Mouse (Mus musculus): Measurements from ENCODE around the gene Six5.

Six5 gene

DNA sequence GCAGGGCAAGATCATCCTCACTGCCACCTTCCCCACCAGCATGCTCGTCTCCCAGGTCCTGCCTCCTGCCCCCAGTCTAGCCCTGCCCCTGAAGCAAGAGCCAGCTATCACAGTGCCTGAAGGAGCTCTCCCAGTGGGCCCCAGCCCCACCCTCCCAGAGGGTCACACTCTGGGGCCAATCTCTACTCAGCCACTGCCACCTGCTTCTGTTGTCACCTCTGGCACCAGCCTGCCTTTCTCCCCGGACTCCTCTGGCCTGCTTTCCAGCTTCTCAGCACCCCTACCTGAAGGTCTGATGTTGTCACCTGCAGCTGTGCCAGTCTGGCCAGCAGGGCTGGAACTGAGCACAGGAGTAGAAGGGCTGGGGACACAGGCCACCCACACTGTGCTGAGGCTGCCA is 2.8 kb downstream of the Six5 start:
- no peak for DNase-seq

DNA sequence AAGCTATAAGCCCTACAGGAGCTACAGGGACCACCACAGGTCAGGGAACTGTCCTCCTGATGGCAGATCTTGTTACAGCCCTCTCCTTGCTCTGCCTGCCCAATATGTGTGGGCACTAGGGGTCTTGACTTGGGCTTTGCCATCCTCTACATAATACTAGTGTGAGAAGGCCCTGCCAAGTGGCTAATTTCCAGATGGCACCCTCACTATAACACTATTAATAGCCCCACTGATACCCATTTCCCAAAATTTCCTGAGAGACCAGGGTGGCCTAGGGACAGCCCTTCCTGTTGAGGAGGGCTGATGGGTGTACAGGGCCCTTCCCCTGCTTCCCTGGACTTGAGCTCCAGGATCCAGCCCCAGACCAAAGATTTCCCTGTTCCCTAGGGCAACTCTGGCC is 3.5 kb downstream of the Six5 start:
- DNase-seq, result no peak

DNA sequence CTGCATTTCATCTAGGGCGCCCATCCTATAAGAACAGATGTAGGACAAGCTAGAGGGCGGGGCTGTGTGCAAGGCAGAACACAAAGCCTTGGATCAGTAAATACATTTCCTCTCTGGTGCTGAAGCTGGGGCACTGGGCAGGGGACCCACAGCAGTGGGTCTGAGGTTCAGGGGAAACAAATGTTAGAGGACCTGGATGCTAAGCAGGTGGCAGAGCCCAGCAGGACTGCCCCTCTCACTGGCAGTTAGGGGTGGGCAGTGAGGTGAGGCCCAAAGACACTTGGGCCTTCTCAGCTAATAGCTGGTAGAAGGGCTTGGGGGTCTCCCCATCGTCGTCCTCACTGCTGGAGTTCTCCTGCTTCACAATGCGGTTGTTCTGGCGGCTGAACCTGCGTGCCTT is 4.4 kb downstream of the Six5 start:
- DNase-seq, result no peak

DNA sequence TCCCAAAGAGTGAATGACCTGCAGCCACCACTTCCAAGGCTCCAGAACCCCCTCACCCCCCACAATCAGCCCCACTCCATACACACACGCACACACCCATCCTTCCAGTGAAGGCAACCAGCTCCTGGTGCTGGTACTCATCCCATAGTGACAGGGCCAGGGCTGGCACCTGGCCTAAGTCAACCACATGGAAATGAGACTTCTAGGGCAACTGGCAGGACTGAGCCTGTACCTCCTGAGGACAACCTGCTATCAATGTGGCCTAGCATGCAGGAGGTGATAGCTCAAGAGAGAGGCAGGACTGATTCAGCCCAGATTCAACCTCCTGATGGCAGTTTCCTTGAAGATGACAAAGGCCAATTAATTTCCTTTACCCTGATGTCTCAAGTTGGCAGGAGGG is 5.9 kb downstream of the Six5 start:
- no peak for DNase-seq

DNA sequence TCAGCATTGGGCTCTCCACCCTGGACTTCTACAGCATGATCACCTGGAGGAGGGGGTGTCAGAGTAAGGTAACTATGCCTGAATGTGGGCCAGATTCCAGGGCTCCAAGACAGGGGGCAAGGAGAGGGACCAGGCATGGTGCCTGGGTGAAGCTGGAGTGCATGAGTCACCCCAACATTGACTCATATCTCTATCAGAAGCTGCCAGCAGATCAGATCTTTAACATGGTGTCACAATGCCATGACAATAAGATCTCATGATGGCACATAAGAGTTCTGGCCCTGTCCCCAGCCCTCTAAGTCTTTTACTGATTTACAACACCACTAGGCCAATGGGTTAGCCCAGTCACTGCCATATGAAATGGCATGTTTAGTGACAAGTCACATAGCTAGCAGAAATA is 9.3 kb downstream of the Six5 start:
- no peak for DNase-seq

DNA sequence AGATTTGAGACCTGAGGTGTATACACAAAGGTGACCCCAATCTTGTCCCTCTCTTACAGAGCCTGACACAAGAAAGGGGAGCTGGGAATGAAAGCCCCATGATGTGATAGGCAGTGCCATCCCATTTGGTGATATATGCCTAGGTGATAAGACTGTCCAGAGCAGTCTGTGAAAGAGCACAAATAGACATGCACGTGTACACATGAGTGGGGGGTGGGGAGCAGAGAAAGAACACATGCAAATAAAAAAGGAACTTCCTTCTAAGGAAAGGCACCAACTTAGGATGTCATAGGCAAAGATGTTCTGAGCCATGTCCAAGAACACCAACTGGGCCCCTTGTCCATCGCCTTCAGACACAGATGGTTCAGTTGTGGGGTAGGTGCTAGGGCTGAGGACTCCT is 10.1 kb downstream of the Six5 start:
- no peak for DNase-seq

DNA sequence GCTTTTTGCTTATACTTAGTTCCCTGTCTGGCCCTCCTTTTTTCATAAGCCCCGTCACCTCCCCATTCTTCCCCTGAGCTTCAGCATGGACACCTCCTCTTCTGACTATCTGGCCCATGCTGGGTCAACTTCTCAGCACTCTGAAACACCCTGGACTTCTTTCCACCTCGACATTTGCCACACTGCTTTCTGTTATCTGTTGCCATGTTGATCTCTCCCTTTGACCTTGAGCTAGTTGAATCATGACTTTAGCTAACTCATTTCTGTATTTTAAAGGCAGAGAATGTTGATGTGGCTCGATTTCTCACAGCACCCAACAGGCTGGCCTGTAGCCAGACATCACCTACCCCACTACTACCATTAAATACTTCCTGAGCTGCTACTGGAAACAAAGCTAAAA is 13.0 kb downstream of the Six5 start:
- no peak for DNase-seq

DNA sequence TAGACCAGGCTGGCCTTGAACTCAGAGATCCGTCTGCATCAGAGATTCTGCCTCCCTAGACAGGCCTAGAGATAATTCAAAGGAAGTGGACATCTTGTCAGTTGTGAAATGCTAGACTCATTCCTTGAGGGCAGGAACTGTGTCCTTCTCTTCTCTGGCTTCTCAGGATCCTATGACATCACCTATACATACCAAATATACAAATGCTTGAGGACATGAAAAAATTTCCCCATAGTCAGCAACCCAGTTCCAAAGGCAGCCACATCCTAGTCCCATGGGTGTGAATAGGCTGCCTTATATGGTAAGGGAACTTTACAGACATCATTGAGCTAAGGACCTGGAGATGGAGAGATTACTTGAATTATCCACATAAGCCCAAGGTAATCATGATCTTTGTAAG is 15.2 kb downstream of the Six5 start:
- no peak for DNase-seq

DNA sequence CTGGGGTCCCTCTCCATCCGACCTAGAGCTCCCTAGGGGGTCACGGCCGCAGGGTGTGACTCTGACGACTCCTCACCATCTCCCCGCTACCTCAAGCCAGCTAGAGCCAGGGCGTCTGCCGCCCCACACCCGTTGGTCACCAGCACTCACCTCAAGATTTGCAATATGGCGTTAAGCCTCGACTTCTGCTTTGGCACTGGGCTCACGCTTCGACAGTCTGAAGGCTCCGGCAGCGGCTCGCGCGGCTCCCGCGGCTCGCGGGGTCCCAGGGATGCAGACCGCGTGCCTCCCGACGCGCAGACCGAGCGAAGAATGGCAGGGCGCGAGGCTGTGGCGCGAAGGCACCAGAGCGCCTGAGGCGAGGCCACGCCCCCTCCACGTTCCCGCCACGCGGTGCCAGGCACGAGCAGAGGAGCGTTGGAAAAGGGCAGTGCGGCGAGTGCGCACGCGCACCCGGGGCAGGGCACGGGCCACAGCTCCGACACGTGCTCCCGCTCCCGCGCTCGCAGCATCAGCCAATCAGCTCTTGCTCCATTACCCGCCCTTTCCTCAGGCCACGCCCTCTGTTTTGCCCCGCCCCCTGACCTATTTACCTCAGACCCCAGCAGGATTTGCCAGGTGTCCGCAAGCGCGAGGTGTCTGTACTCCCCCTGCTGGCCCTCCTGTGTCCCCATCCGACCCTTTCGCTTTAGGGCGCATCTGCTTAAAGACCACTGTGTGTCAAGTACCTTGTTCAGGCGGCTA is 23.8 kb downstream of the Six5 start, which contains the start of gene Gm4969:
Gene Gm4969 (minus strand): TSS at position 341 of the 744 bp plus-strand sequence.
- DNase-seq, result peak; percentile 69

DNA sequence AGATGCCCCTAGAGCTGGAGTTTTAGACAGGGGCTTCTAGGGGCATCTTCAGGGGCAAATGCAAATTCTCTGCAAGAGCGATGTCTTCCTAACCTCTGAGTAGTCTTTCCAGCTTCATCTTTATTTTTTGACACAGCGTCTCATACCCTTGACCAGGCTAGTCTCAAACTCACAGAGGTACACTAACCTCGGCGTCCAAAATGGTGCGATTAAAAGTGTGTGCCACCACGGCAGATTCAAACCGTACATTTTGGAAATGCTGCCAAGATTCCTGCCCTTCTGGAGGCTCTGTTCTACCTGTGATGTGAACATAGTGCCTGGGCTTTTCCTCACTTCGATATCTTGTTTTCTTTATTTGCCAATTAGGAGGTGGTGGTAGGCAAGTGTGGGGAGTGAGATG is 24.7 kb downstream of the Six5 start:
- no peak for DNase-seq

DNA sequence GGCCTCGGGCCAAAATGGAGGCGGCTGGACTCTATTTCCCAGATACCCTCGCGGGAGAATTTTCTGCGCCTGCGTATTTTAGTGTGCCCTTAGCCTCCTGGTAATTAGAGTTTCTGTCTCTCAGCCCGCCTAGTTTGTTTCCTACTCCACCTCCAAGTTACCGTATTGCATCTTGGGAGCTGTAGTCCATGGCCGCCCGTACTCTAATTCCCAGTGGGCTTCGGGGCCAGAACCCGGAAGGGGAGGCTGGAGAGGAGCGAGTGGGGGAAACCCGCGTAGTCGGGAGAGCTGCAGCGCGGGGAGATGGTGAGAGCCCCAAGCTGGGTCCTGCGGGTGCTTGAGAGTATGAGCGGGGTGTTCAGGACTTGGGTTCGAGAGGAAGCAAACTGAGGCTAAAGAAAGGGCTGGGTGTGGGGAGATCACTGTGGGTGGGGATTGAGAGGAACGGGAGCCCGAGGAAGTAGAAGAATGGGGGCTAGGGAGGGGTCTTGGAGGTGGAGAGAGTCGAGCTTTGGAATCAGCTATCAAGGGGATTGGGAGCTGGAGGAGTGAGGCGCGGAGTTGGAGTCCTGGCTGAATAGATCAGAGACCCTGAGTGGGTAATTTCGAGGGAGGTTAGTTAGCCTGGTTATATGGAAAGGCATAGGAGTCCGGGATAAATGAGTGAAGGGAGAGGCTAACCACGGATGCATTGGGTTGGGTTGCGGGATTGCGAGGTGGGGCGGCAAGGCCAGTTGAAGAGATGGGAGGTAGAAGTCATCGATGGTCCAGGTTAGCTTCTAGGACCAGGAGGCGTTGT is 25.4 kb downstream of the Six5 start, which contains the start of gene Fbxo46:
Gene Fbxo46 (plus strand): TSS at position 229 of the 799 bp plus-strand sequence.
- peak; percentile 96 for DNase-seq

DNA sequence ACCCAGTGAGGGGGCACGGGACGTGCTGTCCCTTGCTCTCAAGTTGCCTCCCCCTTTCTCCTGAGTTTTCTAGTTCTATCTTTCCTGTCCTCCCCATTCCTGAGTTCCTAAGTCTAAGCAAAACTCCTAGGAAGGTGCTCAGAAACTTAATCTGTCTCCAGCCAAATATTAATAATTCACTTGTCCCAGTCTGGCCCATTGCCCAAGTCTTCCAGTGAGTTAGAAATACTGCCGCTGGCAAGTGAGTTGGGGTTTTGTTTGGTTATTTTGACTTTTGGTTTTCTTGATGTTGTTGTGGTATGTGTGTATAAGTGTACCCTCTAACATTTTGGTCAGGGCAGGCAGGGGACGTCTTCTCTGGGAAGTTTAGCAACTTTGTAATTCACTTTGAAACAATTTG is 27.3 kb downstream of the Six5 start:
- DNase-seq, result peak; percentile 65

DNA sequence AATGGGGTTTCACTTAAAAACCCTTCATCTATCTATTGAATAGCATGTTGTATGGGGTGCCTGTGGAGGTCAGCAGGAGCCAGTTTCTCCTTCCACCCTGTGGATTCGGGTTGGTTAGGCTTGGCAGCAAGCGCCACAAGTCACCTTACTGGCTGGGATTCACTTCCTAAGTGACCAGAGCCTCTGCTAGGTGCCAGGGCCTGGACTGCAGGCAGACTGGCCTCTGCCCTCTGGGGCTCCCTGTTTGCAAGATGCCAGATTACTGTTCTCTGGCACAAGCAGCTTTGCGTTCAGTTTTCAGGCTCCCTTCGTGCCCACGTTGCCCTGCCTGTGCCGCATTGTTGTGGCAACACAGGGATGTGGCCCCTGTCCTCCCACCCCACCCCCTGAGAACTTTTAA is 30.3 kb downstream of the Six5 start:
- DNase-seq, result no peak

DNA sequence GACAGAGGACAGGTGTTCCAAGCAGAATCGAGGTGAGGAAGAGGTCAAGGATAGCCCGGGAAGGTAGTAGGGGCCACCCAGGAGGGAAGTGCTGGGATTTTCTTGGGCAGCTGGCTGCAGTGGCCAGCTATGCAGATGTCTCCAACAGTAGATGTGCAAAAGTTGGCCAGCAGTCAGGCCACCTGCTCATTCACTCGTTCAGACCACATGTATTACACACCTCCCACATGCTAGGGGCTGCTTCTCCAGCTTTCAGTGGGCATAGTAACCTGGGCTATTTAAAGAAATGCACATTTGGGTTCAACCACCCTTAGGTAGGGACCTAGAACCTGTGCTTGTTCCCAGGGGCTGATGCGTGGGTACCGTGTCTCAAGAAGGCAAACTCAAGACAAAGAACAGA is 33.4 kb downstream of the Six5 start:
- DNase-seq, result no peak

DNA sequence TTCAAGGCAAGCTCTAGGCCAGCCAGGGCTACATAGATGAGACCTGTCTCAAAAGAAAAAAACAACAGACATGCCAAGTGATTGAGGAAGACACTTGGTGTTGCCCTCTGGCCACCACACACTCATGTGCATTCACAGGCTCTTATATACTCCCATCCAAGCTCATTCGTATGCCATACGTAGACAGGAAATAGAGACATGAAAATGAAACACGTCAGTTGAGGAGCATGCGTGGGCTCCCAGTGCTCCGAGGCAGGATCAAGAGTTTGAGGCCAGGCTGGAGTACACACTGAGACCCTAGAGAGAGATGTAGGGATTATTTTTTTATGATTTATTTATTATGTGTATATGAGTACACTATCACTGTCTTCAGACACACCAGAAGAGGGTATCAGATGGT is 35.0 kb downstream of the Six5 start:
- DNase-seq, result no peak

DNA sequence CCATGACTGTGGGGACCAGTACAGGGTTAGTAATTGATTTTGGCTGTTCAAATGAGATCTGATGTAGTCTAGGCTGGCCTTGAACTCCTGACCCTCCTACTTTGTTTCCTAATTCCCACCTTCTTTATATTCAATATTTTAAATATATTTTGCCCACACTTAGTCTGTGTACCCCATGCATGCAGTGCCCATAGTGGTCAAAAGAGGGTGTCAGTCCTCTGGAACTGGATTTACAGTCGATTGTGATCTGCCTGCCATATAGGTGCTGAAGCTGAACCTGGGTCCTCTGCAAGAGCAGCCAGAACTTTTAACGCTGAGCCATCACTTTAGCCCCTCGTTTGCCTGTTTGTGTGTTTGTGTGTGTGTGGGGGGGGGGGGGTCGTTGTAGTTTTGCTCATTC is 36.3 kb downstream of the Six5 start:
- no peak for DNase-seq

DNA sequence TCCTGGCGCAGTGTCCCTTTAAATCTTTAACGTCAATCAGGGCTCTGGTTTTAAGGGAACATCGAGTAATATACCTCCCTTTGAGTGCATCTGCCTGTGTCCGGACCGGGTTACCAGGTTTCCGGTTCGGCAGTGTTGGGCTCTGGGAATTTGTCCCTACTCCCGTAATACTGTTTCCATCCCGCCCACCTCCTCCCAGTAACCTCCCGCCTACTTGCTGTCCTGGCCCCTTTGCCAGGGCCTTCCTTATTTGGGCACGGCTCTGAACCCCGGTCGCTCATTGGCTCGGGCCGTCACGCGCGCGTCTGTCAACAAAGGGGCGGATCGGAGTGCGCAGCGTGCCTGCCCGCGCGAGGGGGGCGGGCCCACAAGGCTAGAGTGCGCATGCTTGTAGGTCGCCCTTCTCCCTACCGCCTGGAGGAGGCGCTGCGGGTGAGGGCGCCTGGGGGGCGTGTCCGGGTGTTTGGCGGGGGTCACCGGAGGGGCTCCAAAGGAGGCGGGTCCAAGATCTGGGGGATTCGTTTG is 37.0 kb downstream of the Six5 start:
- peak; percentile 99 for DNase-seq

DNA sequence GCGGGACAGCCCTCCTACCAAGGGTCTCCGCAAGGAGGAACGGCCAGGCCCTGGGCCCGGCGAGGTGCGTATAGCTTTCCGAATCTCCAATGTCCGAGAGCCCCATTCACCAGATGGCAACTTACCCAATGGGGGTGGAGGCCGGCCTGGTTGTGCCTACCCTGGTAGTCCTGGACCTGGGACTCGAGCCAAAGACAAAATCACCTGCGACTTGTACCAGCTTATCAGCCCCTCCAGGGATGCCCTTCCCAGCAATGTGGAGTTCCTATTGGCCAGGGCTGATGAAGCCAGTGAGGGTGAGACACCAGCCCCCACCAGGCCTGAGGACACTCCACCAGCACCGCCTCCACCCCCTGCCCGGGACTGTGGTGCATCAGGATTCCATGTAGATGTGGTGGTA is 41.8 kb downstream of the Six5 start:
- DNase-seq, result no peak

DNA sequence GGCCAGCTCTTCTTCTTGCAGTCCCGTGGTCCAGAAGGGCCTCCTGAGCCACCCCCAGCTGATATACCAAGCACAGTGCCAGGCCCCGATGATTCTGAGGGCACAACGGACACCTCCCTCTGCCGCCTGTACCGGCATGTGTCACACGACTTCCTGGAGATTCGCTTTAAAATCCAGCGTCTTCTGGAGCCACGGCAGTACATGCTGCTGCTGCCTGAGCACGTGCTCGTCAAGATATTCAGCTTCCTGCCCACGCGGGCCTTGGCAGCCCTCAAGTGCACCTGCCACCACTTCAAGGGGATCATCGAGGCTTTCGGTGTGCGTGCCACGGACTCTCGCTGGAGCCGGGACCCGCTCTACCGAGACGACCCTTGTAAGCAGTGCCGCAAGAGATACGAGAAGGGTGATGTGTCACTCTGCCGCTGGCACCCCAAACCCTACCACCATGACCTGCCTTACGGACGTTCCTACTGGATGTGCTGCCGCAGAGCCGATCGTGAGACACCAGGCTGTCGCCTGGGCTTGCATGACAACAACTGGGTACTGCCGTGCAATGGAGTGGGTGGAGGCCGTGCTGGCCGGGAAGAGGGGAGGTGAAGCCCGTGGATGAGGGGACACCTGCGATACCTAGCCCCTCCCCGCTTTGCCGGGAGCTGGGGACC is 42.4 kb downstream of the Six5 start:
- no peak for DNase-seq

DNA sequence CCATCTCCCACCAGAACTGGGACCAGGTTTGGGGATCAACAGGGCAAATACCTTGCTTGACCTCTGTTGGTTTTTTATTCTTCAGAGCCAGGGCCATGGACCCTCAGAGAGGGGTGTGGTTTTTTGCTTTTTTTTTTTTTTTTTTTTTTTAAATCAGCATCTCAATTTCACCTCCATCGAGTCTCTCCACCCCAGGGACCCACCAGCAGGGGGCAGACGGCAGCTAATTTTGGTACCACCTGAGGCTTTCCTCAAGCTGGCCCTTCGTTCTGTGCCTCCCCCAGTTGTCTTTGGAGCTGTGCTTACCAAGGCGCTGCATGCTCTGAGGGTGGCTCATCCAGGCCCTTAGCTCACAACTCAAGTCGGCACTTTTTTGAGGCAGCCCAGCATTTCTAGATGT is 43.0 kb downstream of the Six5 start:
- DNase-seq, result peak; percentile 60

DNA sequence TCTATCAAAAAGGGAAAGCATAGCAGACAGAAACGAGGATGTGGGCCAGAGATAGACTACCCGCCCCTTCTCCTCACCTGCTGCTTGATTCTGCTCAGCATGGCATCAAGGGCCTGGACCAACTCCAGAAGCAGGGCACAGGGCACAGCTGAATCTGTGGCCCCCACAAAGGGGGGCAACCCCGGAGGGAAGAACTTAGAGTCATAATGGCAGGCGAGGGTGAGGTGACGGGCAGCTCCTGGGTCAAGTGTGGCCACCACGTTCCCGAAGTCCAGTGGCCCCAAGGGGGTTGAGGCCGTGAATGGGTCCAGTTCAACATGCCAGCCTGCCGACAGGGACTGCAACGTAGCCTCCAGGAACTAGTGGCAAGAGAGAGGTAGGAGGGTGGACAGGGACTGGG is 52.4 kb downstream of the Six5 start:
- DNase-seq, result no peak

DNA sequence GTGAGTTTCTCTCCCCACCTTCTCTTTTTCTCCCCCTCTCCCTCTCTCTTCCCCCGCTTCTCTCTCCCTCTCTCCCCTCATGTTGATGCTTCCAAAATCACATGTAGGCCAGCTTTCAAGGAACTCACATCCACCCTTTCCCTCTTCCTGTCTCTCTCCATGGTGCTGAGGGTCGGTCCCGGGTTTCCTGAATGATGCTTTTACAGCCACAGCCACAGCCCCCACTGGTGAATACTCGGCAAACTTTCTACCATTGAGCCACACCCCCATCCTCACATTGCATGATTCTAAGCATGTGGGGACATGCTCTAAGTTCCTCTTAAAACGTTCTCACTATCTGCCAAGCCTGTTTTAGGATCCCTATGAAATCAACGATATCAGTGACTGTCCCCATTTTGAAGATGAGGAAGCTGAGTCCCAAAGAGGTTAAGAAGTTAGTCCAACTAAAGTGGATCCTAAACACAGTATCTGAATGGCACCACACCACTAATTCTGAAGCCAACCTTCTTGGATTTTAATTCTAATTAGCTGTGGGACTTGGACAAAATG is 53.2 kb downstream of the Six5 start:
- no peak for DNase-seq

Measured in kidney, postnatal 14 days (tissue).